Mouse (Mus musculus) midbrain, embryonic 11.5 days (tissue): ENCODE results near the gene Rad9a. TPM values are rescaled to one million over a fixed set of nuclear protein-coding genes. Genes with fewer than 3 reads are reported as not detected.
A peak's percentile ranks its signal among the peaks of the same experiment; 100 is the strongest.

ENCODE experiments used
- ATAC-seq: fragments of 200-750 bp; cut with Nextera tagmentation; 2 replicates; pipeline ENCODE4 v1.8.0; 2017; ENCODE audit warnings: moderate TSS enrichment, moderate library complexity; ENCODE audit not compliant: low FRiP score
- DNase-seq: peaks from one replicate; pipeline ENCODE4 v3.0.0; 2015; ENCODE audit warnings: low spot score; ENCODE audit errors: missing footprints
- H3K27ac ChIP-seq: fragments of 300-500 bp; sonication (generic); 2 replicates; pipeline ENCODE4 v1.5.1; 2014; ENCODE audit warnings: low read depth, low read length
- H3K27me3 ChIP-seq: fragments of 300-500 bp; sonication (generic); 2 replicates; pipeline ENCODE4 v1.6.1; 2014; ENCODE audit warnings: mild to moderate bottlenecking, low read length, moderate library complexity, mixed read lengths; ENCODE audit not compliant: control insufficient read depth, insufficient read depth
- H3K36me3 ChIP-seq: fragments of 300-500 bp; sonication (generic); 2 replicates; pipeline ENCODE4 v1.6.1; 2014; ENCODE audit warnings: mild to moderate bottlenecking, low read length, moderate library complexity, mixed read lengths; ENCODE audit not compliant: control insufficient read depth, insufficient read depth
- H3K4me1 ChIP-seq: fragments of 300-500 bp; sonication (generic); 2 replicates; pipeline ENCODE4 v1.6.1; 2014; ENCODE audit warnings: low read length; ENCODE audit not compliant: control insufficient read depth, insufficient read depth
- H3K4me2 ChIP-seq: fragments of 300-500 bp; sonication (generic); 2 replicates; pipeline ENCODE4 v1.6.1; 2014; ENCODE audit warnings: mild to moderate bottlenecking, moderate library complexity
- H3K4me3 ChIP-seq: fragments of 300-500 bp; sonication (generic); 2 replicates; pipeline ENCODE4 v1.5.1; 2014; ENCODE audit warnings: low read depth, low read length
- H3K9ac ChIP-seq: fragments of 300-500 bp; sonication (generic); 2 replicates; pipeline ENCODE4 v1.6.1; 2014; ENCODE audit warnings: low read length
- H3K9me3 ChIP-seq: fragments of 300-500 bp; sonication (generic); 2 replicates; pipeline ENCODE4 v1.6.1; 2016; ENCODE audit warnings: low read length; ENCODE audit not compliant: control insufficient read depth
- WGBS: fragments of 180-500 bp; shearing (Covaris S2); extraction: QIAGEN DNeasy Blood & Tissue Kit; methylation state at CpG from one replicate; pipeline ENCODE4 v1.1.7; 2014; 5-methylcytosine and 5-hydroxymethylcytosine counted together
- polyA plus RNA-seq: library from polyadenylated mRNA; unstranded; fragments of >200 nt; fragmentation: Nextera tagmentation; extraction: Ambion mirVana; gene quantifications from 2 replicates; pipeline ENCODE4 v1.2.1, GENCODE M21; 2014

Gene Rad9a
- polyA plus RNA-seq, 1 experiment from 2014 or later, result 42.4 TPM

DNA sequence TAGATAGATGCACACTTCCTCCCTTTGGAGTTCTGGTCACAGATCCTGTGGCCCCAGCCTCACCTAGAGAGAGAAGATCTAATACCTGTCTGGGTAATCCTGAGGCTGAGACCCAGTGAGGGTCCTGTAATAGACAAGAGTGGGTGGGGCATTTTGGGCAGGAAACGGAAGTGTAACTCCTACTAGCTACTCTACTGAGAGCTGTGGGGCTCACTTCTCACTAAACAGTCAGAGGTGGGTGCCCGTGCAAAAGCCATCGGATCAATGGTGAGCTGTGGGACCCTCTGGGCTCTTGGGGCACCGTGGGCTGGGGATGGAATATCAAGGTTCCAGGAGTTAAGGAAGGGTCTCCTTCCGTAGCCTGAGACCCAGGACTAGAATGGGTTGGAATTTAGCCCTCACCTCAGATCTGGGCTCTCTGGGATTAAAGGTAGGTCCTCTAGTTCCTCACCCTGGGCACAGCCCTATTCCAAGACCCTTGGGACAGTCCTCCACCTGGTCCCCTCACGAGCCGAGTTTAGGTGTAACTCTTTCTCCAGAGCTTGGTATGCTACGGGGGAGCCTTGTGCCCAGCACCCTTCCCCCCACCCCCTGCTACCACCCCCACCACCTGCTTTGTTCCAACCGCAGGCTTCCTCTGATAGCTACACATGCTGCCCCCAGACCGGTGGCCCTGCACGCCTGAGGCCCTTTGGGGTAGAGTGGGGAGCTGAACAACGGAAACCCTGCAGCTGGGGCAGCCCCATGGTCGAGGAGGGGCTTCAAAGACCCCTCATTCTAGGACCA, 46.8 kb downstream of the Rad9a start:
- DNase-seq (no peak), ATAC-seq (no peak)
- Histone ChIP-seq H3K27ac (no peak overlapping the region), H3K4me2 (no peak overlapping the region), H3K27me3 (no peaks in the 10 kb centered on the region), H3K4me3 (no peak overlapping the region), H3K9me3 (no peaks in the 10 kb centered on the region), H3K9ac (no peak overlapping the region), H3K4me1 (no peaks in the 10 kb centered on the region), H3K36me3 (peaks cover 33% of the 10 kb centered on the region)
- 88% methylated on average over 13 of the region's 13 CpGs for WGBS

DNA sequence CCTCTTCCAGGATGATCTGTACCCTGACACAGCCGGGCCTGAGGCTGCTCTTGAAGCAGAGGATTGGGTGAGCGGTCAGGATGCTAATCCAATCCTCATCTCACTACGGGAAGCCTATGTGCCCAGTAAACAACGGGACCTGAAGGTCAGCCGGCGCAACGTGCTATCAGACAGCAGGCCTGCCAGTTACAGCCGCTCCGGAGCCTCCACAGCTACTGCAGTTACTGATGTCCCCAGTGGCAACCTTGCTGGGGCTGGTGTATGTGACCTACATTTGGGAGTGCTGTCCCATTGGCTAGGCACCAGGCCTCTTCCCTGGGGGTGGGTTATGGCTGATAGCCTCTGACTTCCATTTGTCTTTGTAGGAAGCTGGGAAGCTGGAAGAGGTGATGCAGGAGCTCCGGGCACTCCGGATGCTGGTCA, 48.2 kb downstream of the Rad9a start, which contains the start of gene Ptprcap:
TSS of gene Ptprcap (plus strand) at position 373 of the 423 bp plus-strand sequence.
- H3K9ac ChIP-seq, result no peak within 1 kb of the TSS
- DNase-seq (no peak), ATAC-seq (no peak)
- no peaks in the 10 kb centered on the region for H3K27me3 ChIP-seq
- H3K4me3 ChIP-seq, result no peak within 1 kb of the TSS
- no peak within 1 kb of the TSS for H3K4me2 ChIP-seq
- peaks cover 24% of the 10 kb centered on the region for H3K36me3 ChIP-seq
- H3K4me1 ChIP-seq, result peaks cover 7% of the 10 kb centered on the region
- no peak within 1 kb of the TSS for H3K27ac ChIP-seq
- 74% methylated on average over 11 of the region's 11 CpGs for WGBS
- H3K9me3 ChIP-seq, result no peaks in the 10 kb centered on the region

- peaks cover 20% of the 10 kb centered on the region for H3K36me3 ChIP-seq
- H3K27me3 ChIP-seq, result no peaks in the 10 kb centered on the region
- H3K9ac ChIP-seq, result no peak overlapping the region
- peaks cover 12% of the 10 kb centered on the region for H3K4me1 ChIP-seq
- ATAC-seq (no peak), DNase-seq (no peak)
- no peaks in the 10 kb centered on the region for H3K9me3 ChIP-seq
- WGBS, result 88% methylated on average over 8 of the region's 8 CpGs
- no peak overlapping the region for H3K4me3 ChIP-seq
- H3K27ac ChIP-seq, result no peak overlapping the region
- H3K4me2 ChIP-seq, result no peak overlapping the region
These were observed 48.8 kb downstream of the Rad9a start for GRCm38 (mm10) chr19:4152445-4153231.

DNA sequence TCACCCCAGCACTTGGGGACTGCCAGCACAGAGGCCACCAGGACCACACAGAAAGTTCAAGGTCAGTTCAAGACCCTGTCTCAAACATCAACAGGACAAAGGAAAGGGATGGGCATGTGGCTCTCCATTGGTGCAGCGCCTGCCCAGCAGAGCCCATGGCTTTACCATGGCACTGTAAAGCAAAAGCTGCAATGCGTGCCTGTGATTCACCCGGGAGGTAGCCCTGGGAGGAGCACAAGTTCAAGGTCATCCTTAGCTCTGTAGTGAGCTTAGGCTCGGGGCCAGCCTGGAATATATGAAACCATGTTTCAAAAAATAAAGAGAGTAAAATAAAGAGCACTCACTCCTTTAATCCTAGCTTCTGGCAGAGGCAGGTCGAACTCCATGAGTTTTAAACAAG, 49.6 kb downstream of the Rad9a start:
- Histone ChIP-seq H3K36me3 (peaks cover 15% of the 10 kb centered on the region), H3K9me3 (no peaks in the 10 kb centered on the region), H3K4me3 (no peak overlapping the region), H3K9ac (no peak overlapping the region), H3K27me3 (no peaks in the 10 kb centered on the region), H3K27ac (no peak overlapping the region), H3K4me1 (peaks cover 14% of the 10 kb centered on the region), H3K4me2 (no peak overlapping the region)
- DNase-seq (no peak), ATAC-seq (no peak)
- WGBS, result 89% methylated on average over 5 of the region's 5 CpGs

DNA sequence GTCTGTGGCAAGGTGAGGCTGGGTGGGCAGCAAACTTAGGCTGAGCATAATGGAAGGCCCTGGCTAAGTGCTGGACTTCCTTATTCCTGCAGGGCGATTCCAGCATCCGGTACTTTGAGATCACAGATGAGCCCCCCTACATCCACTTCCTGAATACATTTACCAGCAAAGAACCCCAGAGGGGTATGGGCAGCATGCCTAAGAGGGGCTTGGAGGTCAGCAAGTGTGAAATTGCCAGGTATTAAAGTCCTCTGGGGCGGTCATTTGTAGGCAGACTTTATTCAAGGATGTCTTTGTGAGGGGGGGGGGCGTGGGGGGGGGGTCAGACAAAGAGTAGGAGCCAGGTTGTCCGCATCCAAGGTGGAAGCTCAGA, 50.0 kb downstream of the Rad9a start:
- Histone ChIP-seq H3K4me3 (no peak overlapping the region), H3K9ac (no peak overlapping the region), H3K36me3 (peaks cover 13% of the 10 kb centered on the region), H3K9me3 (no peaks in the 10 kb centered on the region), H3K27me3 (no peaks in the 10 kb centered on the region), H3K4me2 (no peak overlapping the region), H3K4me1 (peaks cover 14% of the 10 kb centered on the region), H3K27ac (no peak overlapping the region)
- DNase-seq, result no peak
- WGBS, result 76% methylated on average over 5 of the region's 5 CpGs
- ATAC-seq, result no peak

- Histone ChIP-seq H3K27ac (no peak overlapping the region), H3K9me3 (no peaks in the 10 kb centered on the region), H3K27me3 (no peaks in the 10 kb centered on the region), H3K9ac (no peak overlapping the region), H3K36me3 (peaks cover 10% of the 10 kb centered on the region), H3K4me3 (no peak overlapping the region), H3K4me2 (no peak overlapping the region), H3K4me1 (peaks cover 14% of the 10 kb centered on the region)
- 90% methylated on average over 22 of the region's 22 CpGs for WGBS
- no peak for ATAC-seq
- no peak for DNase-seq
These were observed 50.6 kb downstream of the Rad9a start for GRCm38 (mm10) chr19:4150567-4151487.

- Histone ChIP-seq H3K36me3 (peaks cover 10% of the 10 kb centered on the region), H3K27ac (no peak overlapping the region), H3K9me3 (no peaks in the 10 kb centered on the region), H3K4me2 (no peak overlapping the region), H3K9ac (no peak overlapping the region), H3K27me3 (no peaks in the 10 kb centered on the region), H3K4me3 (no peak overlapping the region), H3K4me1 (peaks cover 14% of the 10 kb centered on the region)
- DNase-seq (no peak), ATAC-seq (no peak)
- 96% methylated on average over 17 of the region's 17 CpGs for WGBS
These were observed 51.5 kb downstream of the Rad9a start for GRCm38 (mm10) chr19:4149764-4150461.

DNA sequence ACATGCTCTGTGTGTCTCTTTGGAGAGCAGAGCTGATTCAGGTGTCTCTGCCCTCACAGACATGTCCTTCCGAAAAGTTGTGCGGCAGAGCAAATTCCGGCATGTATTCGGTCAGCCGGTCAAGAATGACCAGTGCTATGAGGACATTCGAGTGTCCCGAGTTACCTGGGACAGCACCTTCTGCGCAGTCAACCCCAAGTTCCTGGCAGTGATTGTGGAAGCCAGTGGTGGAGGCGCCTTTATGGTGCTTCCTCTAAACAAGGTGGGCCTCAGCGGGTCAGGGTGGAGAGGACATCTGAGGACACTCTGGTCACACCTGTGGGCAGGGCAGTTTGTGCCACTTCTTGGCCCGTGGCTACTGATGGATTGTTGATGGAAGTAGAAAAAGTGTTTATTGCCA, 52.2 kb downstream of the Rad9a start:
- WGBS, result 91% methylated on average over 11 of the region's 11 CpGs
- H3K27ac ChIP-seq, result no peak overlapping the region
- ATAC-seq, result no peak

More for the DNA sequence above, 52.2 kb downstream of the Rad9a start:
- Histone ChIP-seq H3K36me3 (peaks cover 10% of the 10 kb centered on the region), H3K9me3 (no peaks in the 10 kb centered on the region), H3K4me3 (peak overlapping the region; percentile 84), H3K4me1 (peaks cover 14% of the 10 kb centered on the region), H3K9ac (peak overlapping the region; percentile 83), H3K4me2 (peak overlapping the region; percentile 90), H3K27me3 (no peaks in the 10 kb centered on the region)
- DNase-seq, result no peak
